9 mouse cellular contexts compared by ENCODE assay signal in genomic region chr17:12793660-12794406, GRCm38 (mm10). TPM values are rescaled to one million over a fixed set of nuclear protein-coding genes. Genes with fewer than 3 reads are reported as not detected.
DNase-seq lines count a peak whose midpoint lies in the region; ATAC-seq and TF ChIP-seq lines count a peak whose summit lies in the region.
"Had no signal": no experiment of that assay in that cellular context is flagged by ENCODE, and none has a peak within 500 bp of the region (broad histone marks: within the 10 kb centered on the region; RNA-seq: fewer than 3 reads in every experiment).

No protein-coding gene starts in this region.

- WGBS in hindbrain, postnatal 0 days, result 45% methylated on average over 8 of the region's 8 CpGs
- 43% methylated on average over 8 of the region's 8 CpGs for WGBS in liver, embryonic 11.5 days
- WGBS in stomach, embryonic 14.5 days, result 35% methylated on average over 8 of the region's 8 CpGs

- intact Hi-C loops in gastrocnemius, postnatal 14 days (cut with DNase I; ENCODE audit: low total_unique reads), result no loop called here

- no peak overlapping the region for H3K9ac ChIP-seq in hindbrain, postnatal 0 days (replicated peaks; ENCODE audit: low read length)
- H3K9ac ChIP-seq in liver, embryonic 11.5 days (ENCODE audit: low read depth, low read length), result no peak overlapping the region
- H3K9ac ChIP-seq in stomach, embryonic 14.5 days (replicated peaks; ENCODE audit: low read depth, low read length), result no peak overlapping the region

- H3K36me3 ChIP-seq in hindbrain, postnatal 0 days (ENCODE audit: insufficient read depth, low read length), result no peaks in the 10 kb centered on the region
- H3K36me3 ChIP-seq in liver, embryonic 11.5 days (ENCODE audit: control insufficient read depth, insufficient read depth, low read length), result peaks cover 2% of the 10 kb centered on the region; the same call in 1 of the 2 replicates
- H3K36me3 ChIP-seq in stomach, embryonic 14.5 days (ENCODE audit: control insufficient read depth, insufficient read depth, low read length), result no peaks in the 10 kb centered on the region; the same call in 1 of the 2 replicates

- no peaks in the 10 kb centered on the region for H3K9me3 ChIP-seq in hindbrain, postnatal 0 days (ENCODE audit: low read length)
- no peaks in the 10 kb centered on the region for H3K9me3 ChIP-seq in liver, embryonic 11.5 days (ENCODE audit: control insufficient read depth, low read length)
- H3K9me3 ChIP-seq in stomach, embryonic 14.5 days (ENCODE audit: control insufficient read depth, low read depth, low read length), result no peaks in the 10 kb centered on the region

- DNase-seq in layer of hippocampus, adult 11-12 months (ENCODE audit: low spot score), result peak; percentile 28
- no peak for DNase-seq in layer of hippocampus, adult 9-10 months (ENCODE audit: low spot score)
- DNase-seq in cerebellum, adult 11 months, result peak; percentile 37
- peak; percentile 82 for DNase-seq in gastrocnemius, postnatal 14 days
- peak; percentile 62 for DNase-seq in hindbrain, postnatal 0 days (ENCODE audit: low spot score)
- DNase-seq in liver, embryonic 11.5 days (ENCODE audit: low spot score), result no peak

- ATAC-seq in hindbrain, postnatal 0 days, result no peak
- ATAC-seq in liver, embryonic 11.5 days (replicated peaks; ENCODE audit: low FRiP score), result no peak
- no peak; the same call in 1 of the 2 replicates for ATAC-seq in stomach, embryonic 14.5 days (ENCODE audit: insufficient number of reproducible peaks, insufficient read depth, low FRiP score, low read depth)
- no peak for ATAC-seq in erythroid progenitor cell, adult 5-6 weeks (replicated peaks; ENCODE audit: low FRiP score, poor library complexity, severe bottlenecking)

- peaks cover 10% of the 10 kb centered on the region for H3K4me1 ChIP-seq in hindbrain, postnatal 0 days (ENCODE audit: insufficient read depth, low read length)
- H3K4me1 ChIP-seq in liver, embryonic 11.5 days (replicated peaks; ENCODE audit: control insufficient read depth, insufficient read depth, low read length), result peaks cover 45% of the 10 kb centered on the region
- H3K4me1 ChIP-seq in stomach, embryonic 14.5 days (ENCODE audit: control insufficient read depth, insufficient read depth, low read length), result peaks cover 59% of the 10 kb centered on the region

- H3K27ac ChIP-seq in hindbrain, postnatal 0 days, result no peak overlapping the region; the same call in 1 of the 2 replicates
- H3K27ac ChIP-seq in liver, embryonic 11.5 days (ENCODE audit: low read depth, low read length), result 0 out of 2 replicates have a peak overlapping the region, but pooled peaks have one; percentile 11
- peak overlapping the region; percentile 88 for H3K27ac ChIP-seq in stomach, embryonic 14.5 days (ENCODE audit: low read length)
- H3K27ac ChIP-seq: left cerebral cortex, adult 2 months had no signal

- H3K4me2 ChIP-seq in hindbrain, postnatal 0 days (ENCODE audit: low read depth, low read length), result no peak overlapping the region
- no peak overlapping the region for H3K4me2 ChIP-seq in liver, embryonic 11.5 days
- H3K4me2 ChIP-seq in stomach, embryonic 14.5 days (replicated peaks; ENCODE audit: low read depth, low read length), result no peak overlapping the region

- H3K27me3 ChIP-seq in hindbrain, postnatal 0 days (ENCODE audit: insufficient read depth, low read length), result no peaks in the 10 kb centered on the region
- no peaks in the 10 kb centered on the region for H3K27me3 ChIP-seq in liver, embryonic 11.5 days (replicated peaks; ENCODE audit: control insufficient read depth, insufficient read depth, low read length)
- H3K27me3 ChIP-seq in stomach, embryonic 14.5 days (ENCODE audit: control insufficient read depth, insufficient read depth, low read length), result no peaks in the 10 kb centered on the region

- no peak for TF ChIP-seq CTCF in hindbrain, postnatal 0 days (IDR thresholded peaks at IDR 0.05; ENCODE audit: low read depth)

- H3K4me3 ChIP-seq in hindbrain, postnatal 0 days (ENCODE audit: low read length), result no peak overlapping the region
- no peak overlapping the region for H3K4me3 ChIP-seq in liver, embryonic 11.5 days (ENCODE audit: low read depth, low read length)
- no peak overlapping the region for H3K4me3 ChIP-seq in stomach, embryonic 14.5 days (ENCODE audit: low read depth, low read length)
- H3K4me3 ChIP-seq: left cerebral cortex, adult 2 months had no signal

RNA-seq across cellular contexts. Expression of gene Igf2r, which starts 24.4 kb away (rescaled TPM):
- total RNA-seq in gastrocnemius, postnatal 14 days (2021), result 10 to 100 TPM; 64.3 to 72.6 TPM
- 30.7 and 30.9 TPM in 2 replicates for total RNA-seq in hindbrain, postnatal 0 days (2014; rRNA removed)
- polyA plus RNA-seq in hindbrain, postnatal 0 days (2015; fragmentation: Nextera tagmentation; extraction: Ambion mirVana), result 4.2 and 4.7 TPM in 2 replicates
- polyA plus RNA-seq in liver, embryonic 11.5 days (2014; fragmentation: Nextera tagmentation; extraction: Ambion mirVana), result 41.8 and 43.7 TPM in 2 replicates
- 46.0 and 51.7 TPM in 2 replicates for polyA plus RNA-seq in stomach, embryonic 14.5 days (2014; fragmentation: Nextera tagmentation; extraction: Ambion mirVana)
- 1.7 and 2.2 TPM in 2 replicates for total RNA-seq in erythroid progenitor cell, adult 5-6 weeks (2015; ENCODE audit: low replicate concordance)
- 5.4 and 12.9 TPM in 2 replicates for total RNA-seq in erythroid progenitor cell, adult 5-6 weeks (2017; ENCODE audit: low replicate concordance)

Comparison
In these comparisons a context has a peak if more than half of its experiments do, and no peak if none do; other contexts are left out.
1. DNase-seq: peak in layer of hippocampus, adult 11-12 months (single experiment), cerebellum, adult 11 months (single experiment), gastrocnemius, postnatal 14 days (single experiment) and hindbrain, postnatal 0 days (single experiment); none in layer of hippocampus, adult 9-10 months (single experiment) and liver, embryonic 11.5 days (single experiment).